Mouse (Mus musculus) liver, adult 2 months (tissue): ENCODE results near the gene Ms4a15. TPM values are rescaled to one million over a fixed set of nuclear protein-coding genes. Genes with fewer than 3 reads are reported as not detected.

Experiments used
- DNase-seq: peaks from one replicate; pipeline ENCODE4 v3.0.0-alpha.2; 2011; ENCODE audit warnings: low read depth, low spot score; ENCODE audit errors: extremely low read depth
- H3K27ac ChIP-seq: fragments of 200-500 bp; replicated peaks from 2 replicates; pipeline ENCODE4 v1.5.1; 2012; ENCODE audit warnings: low read depth, mild to moderate bottlenecking, control low read depth, inconsistent platforms, low read length; ENCODE audit not compliant: insufficient read depth
- H3K27me3 ChIP-seq: fragments of 200-500 bp; 2 replicates; pipeline ENCODE4 v1.6.1; 2012; ENCODE audit warnings: mild to moderate bottlenecking, moderate library complexity, low read length, inconsistent platforms; ENCODE audit not compliant: control insufficient read depth, insufficient read depth
- H3K36me3 ChIP-seq: fragments of 200-500 bp; 2 replicates; pipeline ENCODE4 v1.6.1; 2012; ENCODE audit warnings: low read length, inconsistent platforms; ENCODE audit not compliant: control insufficient read depth, insufficient read depth
- H3K4me1 ChIP-seq: fragments of 200-500 bp; 2 replicates; pipeline ENCODE4 v1.6.1; 2011; ENCODE audit warnings: low read length; ENCODE audit not compliant: control insufficient read depth, insufficient read depth
- H3K4me3 ChIP-seq: fragments of 200-500 bp; 2 replicates; pipeline ENCODE4 v1.5.1; 2011; ENCODE audit warnings: low read depth, mild to moderate bottlenecking, control low read depth, low read length, moderate library complexity; ENCODE audit not compliant: insufficient read depth
- H3K79me2 ChIP-seq: fragments of 200-500 bp; 2 replicates; pipeline ENCODE4 v1.6.1; 2012; ENCODE audit warnings: inconsistent platforms, mild to moderate bottlenecking, low read length, moderate library complexity; ENCODE audit not compliant: control insufficient read depth, insufficient read depth
- H3K9ac ChIP-seq: fragments of 200-500 bp; 2 replicates; pipeline ENCODE4 v1.6.1; 2012; ENCODE audit warnings: low read depth, mild to moderate bottlenecking, control low read depth, inconsistent platforms, low read length
- CTCF ChIP-seq: fragments of 200-500 bp; IDR thresholded peaks from 2 replicates; pipeline ENCODE4 v1.5.1; 2011; ENCODE audit warnings: low read depth, low read length, control low read depth
- POLR2A ChIP-seq: fragments of 200-500 bp; IDR thresholded peaks from 2 replicates; pipeline ENCODE4 v1.6.1; 2011; ENCODE audit warnings: low read length, control low read depth; ENCODE audit not compliant: insufficient read depth; ENCODE audit errors: extremely low read depth
- WGBS: fragments of 180-500 bp; shearing (Covaris S2); methylation state at CpG from one replicate; pipeline ENCODE4 v1.1.7; 2018; 5-methylcytosine and 5-hydroxymethylcytosine counted together
- polyA plus RNA-seq: library from polyadenylated mRNA; depleted of rRNA; stranded (reverse); fragments of >200 nt; gene quantifications from 2 replicates; pipeline ENCODE4 v1.2.3, GENCODE M21; 2012; rRNA removed
- total RNA-seq: library from RNA; depleted of rRNA; stranded (reverse); fragments of >200 nt; gene quantifications from 2 replicates; pipeline ENCODE4 v1.2.3, GENCODE M21; 2014; rRNA removed

Ms4a15 gene
- total and polyA plus RNA-seq, 2 experiments: not detected

DNA sequence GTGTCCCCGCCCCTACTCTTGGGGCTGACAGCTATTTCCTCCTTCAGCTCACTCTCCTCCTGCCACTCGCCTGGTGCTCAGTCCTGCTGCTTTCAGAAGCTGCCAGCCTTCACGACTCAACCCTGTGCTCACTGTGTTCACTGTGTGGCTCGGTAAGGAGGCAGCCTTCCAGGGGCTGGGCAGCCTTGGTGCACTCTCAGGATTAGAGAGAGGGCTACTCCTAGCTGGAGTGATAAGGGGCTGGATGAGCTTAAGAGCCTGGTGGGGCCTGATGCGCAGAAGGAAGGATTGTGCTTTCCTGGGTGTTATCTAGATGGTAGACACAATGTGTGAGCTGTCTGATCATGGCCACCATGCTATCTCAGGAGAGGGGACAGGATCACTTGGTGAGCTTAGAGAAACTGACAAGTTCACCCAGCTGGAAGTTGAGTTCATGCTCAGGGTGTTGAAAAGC is 55.9 kb downstream of the Ms4a15 start, which contains the start of gene Ptgdr2:
Gene Ptgdr2, plus strand, starts transcription at position 51 of the 454 bp plus-strand sequence.
- 49% methylated on average over 5 of the region's 5 CpGs for WGBS
- Histone ChIP-seq H3K27me3 (no peaks in the 10 kb centered on the region), H3K27ac (no peak within 1 kb of the TSS), H3K9ac (no peak within 1 kb of the TSS), H3K4me3 (no peak within 1 kb of the TSS), H3K4me1 (no peaks in the 10 kb centered on the region), H3K36me3 (no peaks in the 10 kb centered on the region), H3K79me2 (no peaks in the 10 kb centered on the region)
- TF ChIP-seq CTCF: no peak
- TF ChIP-seq POLR2A: no peak
- DNase-seq: no peak

DNA sequence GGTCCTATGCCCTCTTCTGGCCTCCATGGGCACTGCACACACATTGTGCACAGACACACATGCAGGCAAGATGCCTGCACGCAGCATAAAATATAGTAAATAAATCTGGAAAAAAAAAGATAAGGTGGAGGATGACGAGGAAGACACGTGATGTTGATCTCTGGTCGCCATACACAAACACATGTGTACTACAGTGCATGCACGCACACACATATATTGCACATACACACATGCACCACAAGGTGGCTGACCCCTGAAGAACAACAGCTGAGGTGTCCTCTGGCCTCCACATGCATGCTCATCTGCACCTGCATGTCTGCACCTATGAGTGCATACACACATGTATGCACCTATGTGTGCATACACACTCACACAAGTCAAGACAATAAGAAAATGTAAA is 57.0 kb downstream of the Ms4a15 start:
- H3K9ac ChIP-seq: no peak overlapping the region
- H3K27ac ChIP-seq: no peak overlapping the region
- no peaks in the 10 kb centered on the region for H3K4me1 ChIP-seq
- H3K36me3 ChIP-seq: no peaks in the 10 kb centered on the region
- DNase-seq: no peak
- H3K79me2 ChIP-seq: no peaks in the 10 kb centered on the region
- no peaks in the 10 kb centered on the region for H3K27me3 ChIP-seq
- TF ChIP-seq POLR2A (no peak), CTCF (peak; percentile 8; the same call in 1 of the 2 replicates)
- H3K4me3 ChIP-seq: no peak overlapping the region
- 91% methylated on average over 5 of the region's 5 CpGs for WGBS

DNA sequence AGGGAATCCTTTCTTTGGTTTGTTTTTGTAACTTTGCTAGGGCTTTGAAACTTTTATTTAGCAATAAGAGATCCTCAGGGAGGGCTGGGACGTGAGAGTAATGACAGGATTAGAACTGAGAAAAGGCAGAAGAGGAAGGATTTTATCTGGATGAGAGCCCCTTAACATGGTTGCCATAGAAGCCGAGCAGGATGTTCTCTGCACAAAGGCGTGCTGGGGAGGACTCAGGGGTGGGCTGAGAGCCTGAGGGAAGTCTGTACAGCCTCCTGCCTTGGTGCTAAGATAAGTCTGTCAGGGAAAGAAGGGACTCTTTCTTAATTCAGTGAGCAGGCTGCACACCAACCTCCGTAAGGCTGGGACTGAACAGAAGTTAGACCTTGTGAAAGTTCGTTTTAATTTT is 58.0 kb downstream of the Ms4a15 start:
- no peak overlapping the region for H3K9ac ChIP-seq
- H3K4me1 ChIP-seq: no peaks in the 10 kb centered on the region
- H3K27me3 ChIP-seq: no peaks in the 10 kb centered on the region
- TF ChIP-seq CTCF: no peak
- no peak for TF ChIP-seq POLR2A
- H3K27ac ChIP-seq: no peak overlapping the region
- no peaks in the 10 kb centered on the region for H3K36me3 ChIP-seq
- H3K79me2 ChIP-seq: no peaks in the 10 kb centered on the region
- WGBS: 57% methylated on average over 5 of the region's 5 CpGs
- H3K4me3 ChIP-seq: no peak overlapping the region
- no peak for DNase-seq

DNA sequence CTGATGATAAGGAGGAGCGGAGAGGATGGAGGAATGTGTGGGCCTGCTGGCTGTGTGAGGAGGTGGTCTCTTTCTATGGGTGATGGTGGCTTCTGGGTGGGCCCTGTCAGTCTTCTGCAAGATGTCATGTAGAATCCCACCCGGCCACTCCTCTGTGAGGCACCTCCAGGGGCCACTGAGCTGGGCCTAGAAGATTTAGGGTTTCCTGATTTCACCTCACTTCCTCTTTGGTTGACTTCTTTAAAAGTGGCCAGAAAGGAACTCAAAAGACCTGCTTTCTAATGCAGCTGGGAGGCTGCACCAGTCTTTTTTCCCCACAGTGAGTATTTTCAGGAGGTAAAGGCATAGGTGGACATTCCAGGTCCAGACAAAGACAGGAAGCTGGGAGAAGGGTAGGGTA is 62.4 kb downstream of the Ms4a15 start:
- DNase-seq: no peak
- no peaks in the 10 kb centered on the region for H3K4me1 ChIP-seq
- no peaks in the 10 kb centered on the region for H3K36me3 ChIP-seq
- no peaks in the 10 kb centered on the region for H3K79me2 ChIP-seq
- H3K9ac ChIP-seq: no peak overlapping the region
- TF ChIP-seq POLR2A (no peak), CTCF (no peak)
- H3K4me3 ChIP-seq: no peak overlapping the region
- H3K27me3 ChIP-seq: 0 out of 2 replicates have a peak, but pooled peaks cover 3% of the 10 kb centered on the region
- 92% methylated on average over 2 of the region's 2 CpGs for whole genome bisulfite sequencing
- no peak overlapping the region for H3K27ac ChIP-seq

Other genes with a start within 250 kb of the Ms4a15 start
- gene Cd6, start 163.2 kb downstream of the Ms4a15 start, total RNA-seq: 0.18 and 0.20 TPM in 2 replicates
- 0.36 and 0.44 TPM in 2 replicates for gene Cd6, start 163.2 kb downstream of the Ms4a15 start, polyA plus RNA-seq
- gene Slc15a3, start 153.5 kb downstream of the Ms4a15 start, total RNA-seq: 3.3 and 5.6 TPM in 2 replicates
- gene Slc15a3, start 153.5 kb downstream of the Ms4a15 start, polyA plus RNA-seq: 6.2 and 10.6 TPM in 2 replicates
- gene Tmem132a, start 123.3 kb downstream of the Ms4a15 start, total RNA-seq: 0.18 and 0.40 TPM in 2 replicates
- gene Tmem132a, start 123.3 kb downstream of the Ms4a15 start, polyA plus RNA-seq: 0.75 and 0.90 TPM in 2 replicates
- gene Tmem109, start 111.2 kb downstream of the Ms4a15 start, total RNA-seq: 7.1 and 8.9 TPM in 2 replicates
- 32.2 and 35.2 TPM in 2 replicates for gene Tmem109, start 111.2 kb downstream of the Ms4a15 start, polyA plus RNA-seq
- gene Prpf19, start 98.0 kb downstream of the Ms4a15 start, total RNA-seq: 95.5 and 100 TPM in 2 replicates
- 150 and 184 TPM in 2 replicates for gene Prpf19, start 98.0 kb downstream of the Ms4a15 start, polyA plus RNA-seq
- gene Zp1, start 72.6 kb downstream of the Ms4a15 start, total RNA-seq: not detected in 2 replicates
- not detected in 2 replicates for gene Zp1, start 72.6 kb downstream of the Ms4a15 start, polyA plus RNA-seq
- not detected in 2 replicates for gene Ptgdr2, start 56.1 kb downstream of the Ms4a15 start, total RNA-seq
- not detected in 2 replicates for gene Ptgdr2, start 56.1 kb downstream of the Ms4a15 start, polyA plus RNA-seq
- gene Ccdc86, start 44.0 kb downstream of the Ms4a15 start, total RNA-seq: 1.2 and 1.3 TPM in 2 replicates
- gene Ccdc86, start 44.0 kb downstream of the Ms4a15 start, polyA plus RNA-seq: 4.3 and 4.4 TPM in 2 replicates
- gene Ms4a10, start 18.6 kb downstream of the Ms4a15 start, total RNA-seq: not detected in 2 replicates
- not detected in 2 replicates for gene Ms4a10, start 18.6 kb downstream of the Ms4a15 start, polyA plus RNA-seq
- not detected in 2 replicates for gene Ms4a18, start 24.8 kb upstream of the Ms4a15 start, total RNA-seq
- not detected in 2 replicates for gene Ms4a18, start 24.8 kb upstream of the Ms4a15 start, polyA plus RNA-seq
- gene Ms4a8a, start 87.9 kb upstream of the Ms4a15 start, total RNA-seq: 0.83 and 1.7 TPM in 2 replicates
- gene Ms4a8a, start 87.9 kb upstream of the Ms4a15 start, polyA plus RNA-seq: 0.78 and 1.9 TPM in 2 replicates
- not detected in 2 replicates for gene 1700017D01Rik, start 137.6 kb upstream of the Ms4a15 start, total RNA-seq
- gene 1700017D01Rik, start 137.6 kb upstream of the Ms4a15 start, polyA plus RNA-seq: not detected in 2 replicates
- not detected in 2 replicates for gene 1700025F22Rik, start 172.1 kb upstream of the Ms4a15 start, total RNA-seq
- gene 1700025F22Rik, start 172.1 kb upstream of the Ms4a15 start, polyA plus RNA-seq: not detected in 2 replicates
- not detected in 2 replicates for gene Ms4a13, start 203.5 kb upstream of the Ms4a15 start, total RNA-seq
- gene Ms4a13, start 203.5 kb upstream of the Ms4a15 start, polyA plus RNA-seq: not detected in 2 replicates
- gene Ms4a12, start 239.2 kb upstream of the Ms4a15 start, total RNA-seq: not detected in 2 replicates
- gene Ms4a12, start 239.2 kb upstream of the Ms4a15 start, polyA plus RNA-seq: not detected in 2 replicates